Mouse (Mus musculus) embryonic fibroblast, embryonic 13.5 days (primary cell): ENCODE results near the gene Wdr66. TPM values are rescaled to one million over a fixed set of nuclear protein-coding genes. Genes with fewer than 3 reads are reported as not detected.
A peak's percentile ranks its signal among the peaks of the same experiment; 100 is the strongest.

Experiments
- H3K27ac ChIP-seq: 2 replicates; pipeline ENCODE4 v1.5.1; 2012; ENCODE audit warnings: low read length, control low read depth, inconsistent platforms; ENCODE audit not compliant: insufficient read depth
- H3K4me1 ChIP-seq: 2 replicates; pipeline ENCODE4 v1.6.1; 2011; ENCODE audit warnings: low read length; ENCODE audit not compliant: control insufficient read depth, insufficient read depth
- H3K4me3 ChIP-seq: 2 replicates; pipeline ENCODE4 v1.5.1; 2011; ENCODE audit warnings: mild to moderate bottlenecking, control low read depth, low read length; ENCODE audit not compliant: insufficient read depth
- CTCF ChIP-seq: IDR thresholded peaks from 2 replicates; pipeline ENCODE4 v1.5.1; 2011; ENCODE audit warnings: mild to moderate bottlenecking, control low read depth, low read length, moderate library complexity, borderline replicate concordance; ENCODE audit not compliant: insufficient read depth
- POLR2A ChIP-seq: IDR thresholded peaks from 2 replicates; pipeline ENCODE4 v1.6.1; 2011; ENCODE audit warnings: low read depth, mild to moderate bottlenecking, control low read depth, low read length, moderate library complexity
- polyA plus RNA-seq: library from polyadenylated mRNA; stranded (reverse); fragments of >200 nt; gene quantifications from 2 replicates; pipeline ENCODE4 v1.2.4, GENCODE M21; 2011; ENCODE audit warnings: low read depth; ENCODE audit not compliant: missing spikeins, insufficient read length

Gene Wdr66
- polyA plus RNA-seq, 1 experiment, result 0.77 TPM

- TF ChIP-seq CTCF (no peak), POLR2A (no peak)
- no peak overlapping the region for H3K27ac ChIP-seq
- no peak overlapping the region for H3K4me3 ChIP-seq
- H3K4me1 ChIP-seq, result peaks cover 11% of the 10 kb centered on the region
Observed at GRCm38 (mm10) chr5:123333566-123333965, 81.7 kb downstream of the Wdr66 start.

GRCm38 (mm10) chr5:123336205-123336961, 84.5 kb downstream of the Wdr66 start:
- peak overlapping the region; percentile 58; the same call in 1 of the 2 replicates for H3K27ac ChIP-seq
- no peak for TF ChIP-seq POLR2A
- TF ChIP-seq CTCF, result no peak
- H3K4me3 ChIP-seq, result no peak overlapping the region
- peaks cover 11% of the 10 kb centered on the region for H3K4me1 ChIP-seq

- no peak overlapping the region for H3K4me3 ChIP-seq
- peaks cover 11% of the 10 kb centered on the region for H3K4me1 ChIP-seq
- TF ChIP-seq CTCF, result no peak
- no peak overlapping the region for H3K27ac ChIP-seq
Observed at GRCm38 (mm10) chr5:123338463-123338862, 86.6 kb downstream of the Wdr66 start.

GRCm38 (mm10) chr5:123343707-123344627, 92.1 kb downstream of the Wdr66 start, which contains the start of gene Bcl7a:
Gene Bcl7a, plus strand, starts transcription at chr5:123343834.
- Histone ChIP-seq H3K4me1 (no peaks in the 10 kb centered on the region), H3K4me3 (peak within 1 kb of the TSS; percentile 67), H3K27ac (peak within 1 kb of the TSS; percentile 70)
- TF ChIP-seq CTCF (no peak), POLR2A (peak; percentile 71)

- H3K4me1 ChIP-seq, result no peaks in the 10 kb centered on the region
- TF ChIP-seq CTCF, result no peak
- no peak for TF ChIP-seq POLR2A
- peak overlapping the region; percentile 67 for H3K4me3 ChIP-seq
- H3K27ac ChIP-seq, result peak overlapping the region; percentile 70
Observed at GRCm38 (mm10) chr5:123344628-123344962, 92.7 kb downstream of the Wdr66 start.

GRCm38 (mm10) chr5:123344963-123345852, 93.3 kb downstream of the Wdr66 start:
- H3K27ac ChIP-seq, result peak overlapping the region; percentile 70
- H3K4me1 ChIP-seq, result no peaks in the 10 kb centered on the region

GRCm38 (mm10) chr5:123345853-123346654, 94.2 kb downstream of the Wdr66 start:
- Histone ChIP-seq H3K4me3 (peak overlapping the region; percentile 51), H3K27ac (peak overlapping the region; percentile 48), H3K4me1 (no peaks in the 10 kb centered on the region)
- no peak for TF ChIP-seq CTCF
- TF ChIP-seq POLR2A, result 0 out of 2 replicates have a peak, but pooled peaks have one; percentile 15

More at GRCm38 (mm10) chr5:123344963-123345852, 93.3 kb downstream of the Wdr66 start:
- H3K4me3 ChIP-seq, result peak overlapping the region; percentile 51
- no peak for TF ChIP-seq CTCF
- 0 out of 2 replicates have a peak, but pooled peaks have one; percentile 21 for TF ChIP-seq POLR2A

GRCm38 (mm10) chr5:123346701-123347270, 94.9 kb downstream of the Wdr66 start:
- Histone ChIP-seq H3K27ac (peak overlapping the region; percentile 48), H3K4me1 (no peaks in the 10 kb centered on the region), H3K4me3 (peak overlapping the region; percentile 39)
- TF ChIP-seq CTCF (no peak), POLR2A (no peak)

- Histone ChIP-seq H3K27ac (no peak overlapping the region), H3K4me3 (no peak overlapping the region), H3K4me1 (no peaks in the 10 kb centered on the region)
- TF ChIP-seq POLR2A (no peak), CTCF (no peak)
Observed at GRCm38 (mm10) chr5:123347985-123348384, 96.1 kb downstream of the Wdr66 start.
